Mouse (Mus musculus) brain, embryonic 14.5 days (tissue): ENCODE measurements around the gene Fcho1. TPM values are rescaled to one million over a fixed set of nuclear protein-coding genes. Genes with fewer than 3 reads are reported as not detected.
"Not testable (repeated sequence)": the region's sequence is repeated elsewhere in the genome, so short reads cannot be mapped to it uniquely, and the experiment has no call there.

Source experiments
- DNase-seq: peaks from one replicate; pipeline ENCODE4 v3.0.0-alpha.2; 2011; ENCODE audit warnings: low read depth
- CTCF ChIP-seq: fragments of 200-500 bp; IDR thresholded peaks from 2 replicates; pipeline ENCODE4 v1.5.1; 2012; ENCODE audit warnings: inconsistent platforms, mild to moderate bottlenecking, moderate library complexity, borderline replicate concordance; ENCODE audit not compliant: insufficient read depth, insufficient read length; ENCODE audit errors: extremely low read depth
- POLR2A ChIP-seq: fragments of 200-500 bp; IDR thresholded peaks from 2 replicates; pipeline ENCODE4 v1.6.1; 2012; ENCODE audit warnings: mild to moderate bottlenecking, inconsistent platforms, borderline replicate concordance; ENCODE audit not compliant: poor library complexity, insufficient read depth, insufficient read length, severe bottlenecking; ENCODE audit errors: extremely low read depth
- polyA plus RNA-seq: library from polyadenylated mRNA; depleted of rRNA; stranded (reverse); fragments of >200 nt; gene quantifications from 2 replicates; pipeline ENCODE4 v1.2.3, GENCODE M21; 2012

Gene Fcho1
- polyA plus RNA-seq, 1 experiment, result 146 TPM

DNA sequence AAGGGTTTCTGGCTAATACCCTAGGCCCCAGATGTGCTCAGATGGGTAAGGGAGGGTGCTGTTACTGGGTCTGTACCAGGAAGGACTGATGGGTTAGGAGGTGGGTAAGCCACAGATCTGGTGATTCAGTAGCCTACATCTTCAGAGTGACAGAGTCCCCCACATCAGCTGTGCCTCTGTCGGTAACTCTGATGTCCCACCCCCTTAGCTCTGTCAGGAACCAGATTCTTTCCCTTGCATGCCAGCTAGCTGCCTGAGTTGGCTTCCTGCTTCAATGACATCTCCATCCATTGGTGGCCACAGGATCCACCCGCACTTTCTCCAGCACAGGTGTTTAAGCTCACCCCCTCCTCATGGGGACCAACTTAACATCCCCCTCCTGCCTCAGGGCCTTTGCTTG lies 13.9 kb downstream of the Fcho1 start:
- no peak for TF ChIP-seq CTCF
- no peak for TF ChIP-seq POLR2A
- no peak for DNase-seq

DNA sequence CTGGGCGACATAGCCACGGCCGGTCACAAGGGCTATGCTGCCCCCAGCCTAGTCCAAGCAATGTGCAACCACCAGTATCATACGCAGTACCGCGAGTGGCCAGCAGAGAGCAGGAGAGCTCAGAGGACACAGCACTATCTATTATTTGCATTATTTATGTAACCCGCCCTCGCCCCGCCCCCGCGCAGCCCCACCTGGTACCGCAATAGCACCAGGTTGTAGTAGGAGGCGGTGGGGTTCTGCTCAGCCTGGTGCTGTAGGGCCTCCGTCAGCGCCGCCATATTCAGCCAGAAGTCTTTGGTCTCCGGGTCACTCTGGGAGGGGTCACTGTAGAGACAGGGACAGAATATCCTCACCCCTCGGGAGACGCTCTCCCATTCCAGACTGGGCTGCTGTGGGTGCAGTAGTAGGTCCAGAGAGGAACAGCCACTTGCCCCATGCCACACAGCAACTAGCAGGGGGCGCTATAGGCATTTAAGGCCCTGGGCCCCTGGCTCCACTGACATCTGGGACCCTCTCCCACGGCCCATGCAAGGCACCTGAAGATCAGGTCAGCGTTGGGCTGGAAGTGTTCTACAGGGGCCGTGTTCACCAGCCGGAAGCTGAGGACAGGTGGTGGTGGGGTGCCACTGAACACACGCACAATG lies 15.6 kb downstream of the Fcho1 start:
- TF ChIP-seq POLR2A, result no peak
- peak; percentile 82 for TF ChIP-seq CTCF
- peak; percentile 85 for DNase-seq

DNA sequence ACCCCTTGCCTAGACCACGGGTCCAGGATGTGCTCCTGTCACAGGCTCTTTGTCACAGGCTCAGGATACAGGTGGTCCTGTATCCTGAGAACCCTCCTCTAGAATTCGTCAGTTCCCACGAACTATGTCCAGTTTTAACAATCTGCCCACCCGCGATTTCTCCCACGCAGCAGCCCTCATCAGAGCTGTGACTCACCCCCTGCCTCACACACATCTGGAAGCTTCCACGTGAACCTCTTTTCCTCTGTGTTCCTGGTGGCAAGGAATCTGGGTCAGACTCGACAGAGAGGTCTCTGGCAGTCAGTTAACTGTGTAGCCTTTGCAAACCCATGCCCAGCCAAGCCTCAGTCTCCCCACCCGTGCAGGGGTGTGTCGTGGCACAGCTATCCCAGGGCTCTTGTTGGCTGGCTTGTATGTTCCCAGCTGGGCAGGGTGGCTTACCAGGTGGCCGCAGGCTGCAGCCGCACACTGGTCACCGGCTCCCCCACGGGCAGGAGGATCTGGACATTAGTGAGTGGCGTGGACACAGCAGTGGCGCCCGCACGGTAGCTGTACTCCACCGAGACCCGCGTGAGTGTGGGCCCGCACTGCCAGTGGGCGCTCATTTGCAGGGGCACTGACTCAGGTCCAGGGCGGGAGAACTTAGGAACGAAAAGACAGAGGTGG lies 16.2 kb downstream of the Fcho1 start:
- DNase-seq, result no peak
- no peak for TF ChIP-seq POLR2A

DNA sequence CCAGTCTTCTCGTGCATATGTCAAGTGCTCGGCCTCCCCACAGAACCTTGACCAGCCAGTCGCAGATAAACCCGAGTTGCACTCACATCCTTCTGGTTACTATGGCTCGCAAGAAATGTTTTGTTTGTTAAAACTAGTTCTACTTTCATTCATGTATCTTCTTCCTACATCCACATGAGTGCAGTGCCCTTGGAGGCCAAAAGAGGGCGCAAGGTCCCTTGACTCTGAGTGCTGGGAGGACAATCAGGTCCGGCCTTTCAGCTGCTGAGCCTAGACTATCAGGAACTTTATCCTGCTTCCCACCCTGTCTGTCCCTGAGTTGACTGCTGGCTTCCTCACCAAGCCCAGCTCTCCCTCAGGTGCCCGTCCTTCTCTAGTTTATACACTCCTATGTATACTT lies 17.6 kb downstream of the Fcho1 start:
- TF ChIP-seq POLR2A (no peak), CTCF (peak; percentile 76)
- peak; percentile 65 for DNase-seq

DNA sequence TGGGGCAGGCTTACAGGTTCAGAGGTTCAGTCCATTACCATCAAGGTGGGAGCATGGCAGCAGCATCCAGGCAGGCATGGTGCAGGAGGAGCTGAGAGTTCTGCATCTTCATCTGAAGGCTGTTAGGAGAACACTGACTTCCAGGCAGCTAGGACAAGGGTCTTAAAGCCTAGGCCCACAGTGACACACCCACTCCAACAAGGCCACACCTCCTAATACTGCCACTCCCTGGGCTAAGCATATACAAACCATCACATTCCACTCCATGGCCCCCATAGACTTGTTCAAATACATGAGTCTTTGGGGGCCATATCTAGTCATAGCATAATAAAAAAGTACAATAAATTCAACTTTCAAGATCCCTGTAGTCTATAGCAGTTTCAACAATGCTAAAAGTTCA lies 22.1 kb downstream of the Fcho1 start:
- DNase-seq, result not testable (repeated sequence)

DNA sequence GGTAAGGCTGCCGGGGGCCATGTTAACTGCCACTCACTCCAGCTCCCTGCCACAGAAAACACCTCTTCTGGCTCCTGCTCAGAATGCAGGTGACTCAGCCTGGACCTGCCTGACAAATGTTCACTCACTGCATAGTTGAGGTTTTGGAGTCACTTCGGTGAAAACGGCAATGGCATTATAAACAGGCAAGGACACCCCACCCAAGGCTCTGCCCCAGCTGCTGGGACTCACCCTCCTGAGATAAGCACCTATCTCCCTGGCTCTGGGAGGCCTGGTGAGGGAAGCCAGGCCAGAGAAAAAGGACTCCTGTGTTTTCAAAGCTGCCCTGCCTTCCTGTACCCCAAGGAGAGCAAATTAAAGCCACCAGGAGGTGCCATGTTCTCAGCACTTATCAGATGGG lies 22.6 kb downstream of the Fcho1 start:
- DNase-seq, result no peak
- no peak for TF ChIP-seq POLR2A
- no peak for TF ChIP-seq CTCF

DNA sequence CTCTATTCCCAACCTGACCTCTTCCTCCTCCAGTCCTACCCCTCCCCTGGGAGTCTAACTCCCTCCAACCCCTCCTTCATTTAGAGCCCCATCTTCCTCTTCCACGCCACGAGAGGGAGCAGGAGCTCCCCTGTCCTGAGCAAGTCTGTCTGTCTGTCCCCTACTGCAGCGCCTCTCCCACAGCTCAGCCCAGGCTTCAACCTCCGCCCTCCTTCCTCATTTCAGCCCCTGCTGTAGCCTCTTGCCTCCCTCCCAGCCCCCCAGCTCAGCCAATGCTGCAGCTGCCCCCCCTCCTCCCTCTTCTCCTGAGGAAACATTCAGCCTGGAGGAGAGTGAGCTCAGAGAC lies 23.5 kb downstream of the Fcho1 start:
- no peak for DNase-seq
- TF ChIP-seq CTCF (0 out of 2 replicates have a peak, but pooled peaks have one; percentile 3), POLR2A (no peak)

DNA sequence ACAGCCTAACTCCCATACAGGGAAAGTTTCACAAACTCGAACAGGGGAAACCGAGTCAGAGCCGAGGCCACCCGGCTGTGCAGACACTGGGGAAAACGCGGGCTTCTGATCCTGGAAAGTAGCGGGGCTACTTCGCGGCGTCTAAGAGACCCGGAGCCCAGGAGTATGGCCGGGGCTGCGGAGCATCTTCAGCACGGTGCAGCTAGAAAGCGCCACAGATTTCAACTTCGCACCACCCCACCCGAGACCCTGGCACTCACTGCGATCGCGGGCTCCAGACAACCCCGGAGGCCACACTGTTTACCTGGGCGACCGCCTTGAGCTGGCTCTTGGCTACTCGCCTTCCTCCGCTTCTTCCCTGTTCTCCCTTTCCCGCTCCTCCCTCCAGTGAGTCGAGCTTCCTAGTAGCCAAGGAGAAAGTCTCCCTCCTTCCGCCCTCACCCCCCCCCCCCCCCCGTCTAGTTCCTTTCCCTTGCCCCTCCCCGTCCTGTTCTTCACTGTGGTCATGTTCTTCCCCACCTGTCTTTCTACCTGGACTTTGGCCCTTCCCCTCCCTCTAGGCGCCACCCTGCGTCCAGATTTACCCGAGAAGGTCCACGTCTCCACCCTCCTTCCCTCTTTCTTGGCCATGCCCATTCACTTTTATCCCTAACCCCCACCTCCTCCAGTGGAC lies 24.0 kb downstream of the Fcho1 start, which contains the start of gene B3gnt3:
Gene B3gnt3 (minus strand): TSS at position 376 of the 673 bp plus-strand sequence.
- TF ChIP-seq POLR2A (no peak), CTCF (no peak)

DNA sequence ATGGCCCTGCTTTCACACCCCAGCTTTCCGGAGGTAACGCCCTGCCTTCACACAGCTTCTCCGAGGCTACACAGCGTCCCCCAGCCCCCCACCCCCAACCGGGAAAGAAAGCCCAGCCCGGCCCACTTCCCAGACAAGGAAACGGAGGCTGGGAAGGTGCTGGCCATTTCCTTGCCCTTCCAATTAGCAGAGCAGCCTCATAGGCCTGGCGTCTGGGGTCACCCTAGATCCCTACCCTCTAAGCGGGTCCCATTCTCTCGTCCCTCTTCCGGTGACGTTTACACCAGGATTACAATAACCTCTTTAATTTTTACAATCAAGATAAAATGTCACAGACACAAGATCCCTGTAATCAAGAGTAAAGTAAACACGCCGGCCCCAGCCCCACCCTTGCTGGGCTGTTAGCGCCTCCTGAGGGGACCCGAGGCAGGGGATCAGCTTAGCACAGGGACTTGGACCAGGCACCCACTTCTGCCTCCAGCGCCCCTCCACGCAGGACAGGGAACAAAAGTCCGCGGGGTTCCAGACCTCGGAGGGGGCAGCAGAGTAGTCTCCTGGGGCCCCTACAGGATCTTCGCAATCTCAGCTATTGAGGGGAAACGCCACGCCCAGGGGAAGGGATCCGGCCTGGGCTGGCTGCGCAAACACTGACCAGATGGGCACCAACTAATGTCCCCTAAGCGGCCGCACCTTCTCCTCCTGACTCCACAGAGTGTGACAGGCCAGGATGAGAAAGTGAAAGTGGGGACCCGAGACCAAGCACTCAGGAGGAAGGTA lies 24.8 kb downstream of the Fcho1 start:
- no peak for TF ChIP-seq POLR2A
- DNase-seq, result no peak

More for the DNA sequence above, 24.0 kb downstream of the Fcho1 start, which contains the start of gene B3gnt3:
- no peak for DNase-seq

DNA sequence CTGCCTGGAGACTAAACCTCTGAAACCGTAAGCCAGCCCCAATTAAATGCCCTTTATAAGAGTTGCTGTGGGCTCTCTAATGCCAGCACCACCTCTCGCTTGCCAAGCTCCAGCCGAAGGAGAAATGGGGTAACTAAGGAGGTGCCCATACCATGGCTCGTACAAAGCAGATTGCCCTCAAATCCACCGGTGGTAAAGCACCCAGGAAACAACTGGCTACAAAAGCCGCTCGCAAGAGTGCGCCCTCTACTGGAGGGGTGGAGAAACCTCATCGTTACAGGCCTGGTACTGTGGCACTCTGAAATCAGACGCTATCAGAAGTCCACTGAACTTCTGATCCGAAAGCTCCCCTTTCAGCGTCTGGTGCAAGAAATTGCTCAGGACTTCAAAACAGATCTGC lies 30.1 kb downstream of the Fcho1 start:
- not testable (repeated sequence) for DNase-seq

DNA sequence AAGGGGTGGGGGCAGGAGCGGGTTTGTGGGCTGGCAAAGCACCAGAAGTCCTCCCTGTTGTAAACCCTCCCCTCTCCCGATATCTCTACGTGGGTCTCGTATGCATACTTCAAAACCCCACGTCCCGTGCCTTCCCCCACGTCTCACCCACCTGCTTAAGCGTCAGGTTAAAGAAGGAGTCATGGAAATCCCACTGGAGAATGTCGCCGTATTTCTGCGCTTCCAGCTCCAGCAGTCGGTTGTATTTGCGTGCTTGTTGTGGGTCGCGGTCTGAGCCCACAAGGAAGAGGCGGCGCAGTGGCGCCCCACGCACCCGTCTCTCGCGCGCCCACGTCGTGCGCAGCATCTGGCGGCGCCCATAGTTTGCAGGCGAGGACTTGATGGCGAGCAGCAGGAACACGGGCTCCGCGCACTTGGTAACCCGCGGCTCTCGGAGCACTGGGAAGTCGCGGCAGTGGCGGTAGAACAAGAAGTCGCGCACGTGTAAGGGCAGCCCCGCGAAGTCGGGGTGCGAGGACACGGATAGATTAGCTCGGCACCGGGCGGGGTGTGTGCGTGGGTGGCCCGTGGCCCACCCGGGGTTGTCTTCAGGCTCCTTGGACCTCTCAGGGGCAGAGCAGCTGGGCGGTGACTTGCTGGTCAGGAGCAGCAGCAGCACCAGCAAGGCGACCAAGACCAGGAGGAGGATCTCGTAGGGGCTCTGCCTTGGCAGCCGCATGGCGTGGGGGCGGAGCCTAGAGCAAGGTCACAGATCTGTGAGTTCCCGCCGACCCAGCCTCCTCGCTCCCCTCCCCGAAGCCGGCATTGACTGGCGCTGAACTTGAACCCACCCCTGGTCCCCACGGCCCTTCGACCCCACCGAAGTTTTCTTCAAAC lies 32.1 kb downstream of the Fcho1 start:
- no peak for DNase-seq
- TF ChIP-seq CTCF (no peak), POLR2A (no peak)
